Mouse (Mus musculus): Measurements from ENCODE around the gene Trim9.

DNA sequence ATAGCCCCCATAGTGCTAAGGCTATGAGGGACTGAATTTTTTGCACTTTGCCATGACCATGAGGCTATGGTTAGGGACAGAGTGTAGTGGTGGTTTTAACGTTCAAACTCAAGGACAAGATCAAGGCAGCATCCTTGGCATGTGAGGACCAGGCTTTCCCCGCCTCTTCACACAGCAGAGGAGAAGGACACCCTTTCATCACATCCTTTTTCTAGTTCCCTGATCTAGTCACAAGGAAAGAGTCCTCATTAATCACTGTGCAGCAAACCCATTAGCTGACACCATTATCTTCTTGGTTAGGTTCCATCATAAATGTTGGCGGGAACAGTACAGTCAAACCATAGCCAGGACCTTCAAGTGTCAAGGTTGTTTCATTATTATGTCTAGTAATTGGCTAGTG is 47.6 kb upstream of the Trim9 start:
- TF ChIP-seq CTCF (conservative IDR thresholded peaks at IDR 0.05; ENCODE audit: low read length) (no peak), NANOG (IDR thresholded peaks at IDR 0.05; ENCODE audit: borderline replicate concordance, low read length) (no peak), POU5F1 (IDR thresholded peaks at IDR 0.05; ENCODE audit: borderline replicate concordance, low read length) (no peak)
